Mouse (Mus musculus) heart, postnatal 0 days (tissue): ENCODE results near the gene Ccnd1. TPM values are rescaled to one million over a fixed set of nuclear protein-coding genes. Genes with fewer than 3 reads are reported as not detected.

Source experiments
- ATAC-seq: fragments of 200-750 bp; cut with Nextera tagmentation; 2 replicates; pipeline ENCODE4 v1.8.0; 2017; ENCODE audit warnings: low read depth, moderate number of reproducible peaks, moderate library complexity; ENCODE audit not compliant: insufficient read depth
- DNase-seq: peaks from one replicate; pipeline ENCODE4 v3.0.0-alpha.2; 2016; ENCODE audit warnings: low spot score
- H3K27ac ChIP-seq: fragments of 300-500 bp; sonication (generic); 2 replicates; pipeline ENCODE4 v1.5.1; 2014; ENCODE audit warnings: low read depth, mild to moderate bottlenecking
- H3K27me3 ChIP-seq: fragments of 300-500 bp; sonication (generic); 2 replicates; pipeline ENCODE4 v1.6.1; 2014; ENCODE audit warnings: low read length, mixed read lengths; ENCODE audit not compliant: control insufficient read depth, insufficient read depth
- H3K36me3 ChIP-seq: fragments of 300-500 bp; sonication (generic); replicated peaks from 2 replicates; pipeline ENCODE4 v1.6.1; 2014; ENCODE audit warnings: low read length, mixed read lengths; ENCODE audit not compliant: control insufficient read depth, insufficient read depth
- H3K4me1 ChIP-seq: fragments of 300-500 bp; sonication (generic); 2 replicates; pipeline ENCODE4 v1.6.1; 2014; ENCODE audit warnings: antibody characterized with exemption; ENCODE audit not compliant: control insufficient read depth, insufficient read depth
- H3K4me2 ChIP-seq: fragments of 300-500 bp; sonication (generic); 2 replicates; pipeline ENCODE4 v1.6.1; 2014; ENCODE audit warnings: low read depth, mild to moderate bottlenecking, low read length, moderate library complexity
- H3K4me3 ChIP-seq: fragments of 300-500 bp; sonication (generic); 2 replicates; pipeline ENCODE4 v1.5.1; 2014; ENCODE audit warnings: low read depth, low read length
- H3K9ac ChIP-seq: fragments of 300-500 bp; sonication (generic); replicated peaks from 2 replicates; pipeline ENCODE4 v1.6.1; 2014; ENCODE audit warnings: low read depth, low read length, mixed read lengths
- H3K9me3 ChIP-seq: fragments of 300-500 bp; sonication (generic); replicated peaks from 2 replicates; pipeline ENCODE4 v1.6.1; 2016; ENCODE audit warnings: low read length; ENCODE audit not compliant: control insufficient read depth
- CTCF ChIP-seq: IDR thresholded peaks from 2 replicates; pipeline ENCODE4 v1.5.1; 2016; ENCODE audit warnings: antibody characterized with exemption, control low read depth, low read depth
- EP300 ChIP-seq: IDR thresholded peaks from 2 replicates; pipeline ENCODE4 v1.6.1; 2016; ENCODE audit warnings: antibody characterized with exemption, low read depth
- WGBS: fragments of 180-500 bp; shearing (Covaris S2); extraction: QIAGEN DNeasy Blood & Tissue Kit; methylation state at CpG from one replicate; pipeline ENCODE4 v1.1.7; 2014; 5-methylcytosine and 5-hydroxymethylcytosine counted together
- polyA plus RNA-seq: library from polyadenylated mRNA; unstranded; fragments of >200 nt; fragmentation: Nextera tagmentation; extraction: Ambion mirVana; gene quantifications from 2 replicates; pipeline ENCODE4 v1.2.1, GENCODE M21; 2015
- total RNA-seq: library from RNA; depleted of rRNA; stranded (reverse); fragments of >200 nt; gene quantifications from 2 replicates; pipeline ENCODE4 v1.2.3, GENCODE M21; 2014; ENCODE audit warnings: low replicate concordance

Ccnd1 gene
- total and polyA plus RNA-seq, 2 experiments from 2014 or later, result 61.7 to 68.2 TPM

DNA sequence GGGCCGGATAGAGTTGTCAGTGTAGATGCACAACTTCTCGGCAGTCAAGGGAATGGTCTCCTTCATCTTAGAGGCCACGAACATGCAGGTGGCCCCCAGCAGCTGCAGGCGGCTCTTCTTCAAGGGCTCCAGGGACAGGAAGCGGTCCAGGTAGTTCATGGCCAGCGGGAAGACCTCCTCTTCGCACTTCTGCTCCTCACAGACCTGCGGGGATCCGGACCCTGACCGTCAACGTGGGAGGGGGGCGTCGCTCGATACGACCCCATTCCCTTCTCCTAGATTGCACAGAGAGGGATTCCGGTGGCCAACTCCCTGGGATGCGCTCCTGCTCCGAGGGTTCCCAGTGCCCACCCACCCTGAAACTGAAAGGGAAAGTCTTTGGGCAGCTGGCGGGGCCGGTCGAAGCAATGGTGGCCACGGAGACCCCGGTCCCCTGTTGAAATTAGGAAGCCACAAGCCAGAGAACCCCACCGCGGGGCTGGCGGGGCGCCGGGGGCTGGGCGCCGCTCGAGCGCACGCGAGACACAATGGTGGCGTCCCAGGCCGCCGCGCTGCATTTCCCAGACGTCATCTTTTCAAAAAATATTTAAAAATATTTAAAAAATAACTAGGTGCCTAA, 1.7 kb downstream of the Ccnd1 start:
- peaks cover 24% of the 10 kb centered on the region for H3K4me1 ChIP-seq

DNA sequence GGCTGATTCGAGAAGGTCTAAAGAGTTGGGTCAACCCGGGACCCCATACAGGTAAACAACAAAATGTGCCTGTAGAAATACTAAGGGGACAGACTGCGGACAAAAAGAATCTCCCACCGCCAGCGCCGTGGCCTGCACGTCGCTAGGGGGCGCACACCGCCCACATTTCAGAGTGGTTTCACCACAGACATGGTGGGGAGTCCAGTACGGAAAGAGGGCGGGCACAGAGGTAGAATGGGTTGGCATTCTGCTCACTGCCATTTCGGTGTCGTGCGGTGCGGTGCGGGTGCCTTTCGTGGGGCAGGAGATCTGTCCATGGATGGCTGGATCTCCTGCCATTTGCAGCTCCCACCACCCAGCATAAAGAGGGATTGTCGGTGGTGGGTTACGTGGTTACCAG, 2.2 kb downstream of the Ccnd1 start:
- Histone ChIP-seq H3K36me3 (peaks cover 43% of the 10 kb centered on the region), H3K9me3 (no peaks in the 10 kb centered on the region), H3K4me1 (peaks cover 19% of the 10 kb centered on the region), H3K4me2 (peak overlapping the region; percentile 99), H3K27me3 (no peaks in the 10 kb centered on the region), H3K27ac (peak overlapping the region; percentile 86; the same call in 1 of the 2 replicates), H3K9ac (peak overlapping the region; percentile 58), H3K4me3 (peak overlapping the region; percentile 82)
- TF ChIP-seq CTCF (peak; percentile 97), EP300 (no peak)
- DNase-seq, result peak; percentile 83
- ATAC-seq, result peak; percentile 52
- 1% methylated on average over 20 of the region's 20 CpGs for WGBS

More for the DNA sequence above, 1.7 kb downstream of the Ccnd1 start:
- no peaks in the 10 kb centered on the region for H3K27me3 ChIP-seq
- peak overlapping the region; percentile 82 for H3K4me3 ChIP-seq
- H3K9ac ChIP-seq, result peak overlapping the region; percentile 58
- whole genome bisulfite sequencing, result under 1% methylated on average over 39 of the region's 39 CpGs
- peak overlapping the region; percentile 86 for H3K27ac ChIP-seq
- H3K36me3 ChIP-seq, result peaks cover 37% of the 10 kb centered on the region
- TF ChIP-seq CTCF (no peak), EP300 (no peak)
- H3K9me3 ChIP-seq, result no peaks in the 10 kb centered on the region
- DNase-seq (no peak), ATAC-seq (no peak)
- peak overlapping the region; percentile 99 for H3K4me2 ChIP-seq

DNA sequence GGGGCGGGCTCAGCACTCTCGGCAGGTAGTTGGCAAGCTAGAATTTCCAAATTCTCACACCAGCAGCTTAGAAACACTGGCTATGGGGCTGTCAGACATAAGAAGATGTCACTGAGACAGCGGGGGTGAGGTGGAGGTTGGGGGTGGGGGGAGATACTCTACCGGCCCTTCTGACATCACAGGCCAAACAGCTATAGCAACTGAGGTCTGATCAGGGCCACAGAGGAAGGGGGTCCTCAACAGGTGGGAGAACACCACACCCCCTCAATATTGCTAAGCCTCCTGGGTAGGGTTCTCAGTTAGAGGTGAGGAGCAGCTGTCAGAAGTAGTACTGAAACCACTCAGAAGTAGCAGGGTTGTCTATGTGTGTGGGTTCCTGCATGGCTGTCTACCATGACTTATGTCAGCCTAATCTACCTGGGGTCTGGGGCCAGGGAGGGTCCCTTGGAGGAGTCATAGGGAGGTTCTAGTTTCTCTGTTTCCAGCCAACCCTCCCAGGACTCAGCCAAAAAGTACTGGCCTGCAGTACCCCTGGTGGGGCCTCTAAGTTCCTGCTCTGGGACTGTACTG, 3.3 kb downstream of the Ccnd1 start:
- no peak for ATAC-seq
- Histone ChIP-seq H3K27me3 (no peaks in the 10 kb centered on the region), H3K9me3 (no peaks in the 10 kb centered on the region), H3K4me3 (no peak overlapping the region), H3K27ac (no peak overlapping the region), H3K4me2 (no peak overlapping the region), H3K4me1 (peaks cover 9% of the 10 kb centered on the region), H3K36me3 (peaks cover 47% of the 10 kb centered on the region), H3K9ac (no peak overlapping the region)
- WGBS, result 84% methylated on average over 4 of the region's 4 CpGs
- DNase-seq, result no peak
- no peak for TF ChIP-seq EP300
- TF ChIP-seq CTCF, result no peak

- WGBS, result 52% methylated on average over 5 of the region's 5 CpGs
- no peak overlapping the region for H3K27ac ChIP-seq
- H3K9ac ChIP-seq, result no peak overlapping the region
These were observed 4.2 kb downstream of the Ccnd1 start for GRCm38 (mm10) chr7:144935563-144935962.

GRCm38 (mm10) chr7:144934901-144935300, 4.8 kb downstream of the Ccnd1 start:
- TF ChIP-seq EP300 (no peak), CTCF (no peak)
- no peak overlapping the region for H3K9ac ChIP-seq
- 80% methylated on average over 5 of the region's 5 CpGs for WGBS
- no peaks in the 10 kb centered on the region for H3K9me3 ChIP-seq
- peaks cover 1% of the 10 kb centered on the region; the same call in 1 of the 2 replicates for H3K4me1 ChIP-seq
- no peak for DNase-seq
- no peak overlapping the region for H3K4me3 ChIP-seq
- H3K27ac ChIP-seq, result no peak overlapping the region
- no peaks in the 10 kb centered on the region for H3K27me3 ChIP-seq
- H3K4me2 ChIP-seq, result no peak overlapping the region
- no peak for ATAC-seq
- peaks cover 52% of the 10 kb centered on the region for H3K36me3 ChIP-seq

More at GRCm38 (mm10) chr7:144935563-144935962, 4.2 kb downstream of the Ccnd1 start:
- ATAC-seq, result no peak
- Histone ChIP-seq H3K27me3 (no peaks in the 10 kb centered on the region), H3K4me1 (peaks cover 8% of the 10 kb centered on the region), H3K4me2 (no peak overlapping the region), H3K4me3 (no peak overlapping the region), H3K36me3 (peaks cover 47% of the 10 kb centered on the region), H3K9me3 (no peaks in the 10 kb centered on the region)
- peak; percentile 64 for TF ChIP-seq CTCF
- TF ChIP-seq EP300, result no peak
- DNase-seq, result peak; percentile 60

GRCm38 (mm10) chr7:144933796-144934195, 5.9 kb downstream of the Ccnd1 start:
- no peaks in the 10 kb centered on the region for H3K4me1 ChIP-seq
- DNase-seq (no peak), ATAC-seq (no peak)
- 84% methylated on average over 8 of the region's 8 CpGs for WGBS
- no peak overlapping the region for H3K27ac ChIP-seq
- H3K9ac ChIP-seq, result no peak overlapping the region
- peaks cover 57% of the 10 kb centered on the region for H3K36me3 ChIP-seq
- TF ChIP-seq CTCF, result no peak
- TF ChIP-seq EP300, result no peak
- no peaks in the 10 kb centered on the region for H3K27me3 ChIP-seq
- no peak overlapping the region for H3K4me3 ChIP-seq
- H3K9me3 ChIP-seq, result no peaks in the 10 kb centered on the region
- no peak overlapping the region for H3K4me2 ChIP-seq
